15 mouse cellular contexts compared by ENCODE assay signal in genomic region chr5:139190958-139191357, GRCm38 (mm10).
"Had no signal": no experiment of that assay in that cellular context is flagged by ENCODE, and none has a peak within 500 bp of the region (broad histone marks: within the 10 kb centered on the region; RNA-seq: fewer than 3 reads in every experiment).

No protein-coding gene starts in this region.

- H3K4me1 ChIP-seq: kidney, embryonic 15.5 days; limb, embryonic 13.5 days; midbrain, embryonic 12.5 days; neural tube, embryonic 13.5 days had no signal

- DNase-seq: kidney, adult 2 months; kidney, postnatal 14 days; layer of hippocampus, postnatal 36 days; lung, adult 18-20 months; retina, postnatal 1 day; spleen, adult 18-20 months; thymus, adult 2 months; thymus, postnatal 25 days had no signal

- H3K4me3 ChIP-seq: kidney, embryonic 15.5 days; limb, embryonic 13.5 days; midbrain, embryonic 12.5 days; neural tube, embryonic 13.5 days had no signal

- H3K4me2 ChIP-seq: kidney, embryonic 15.5 days; limb, embryonic 13.5 days; midbrain, embryonic 12.5 days; neural tube, embryonic 13.5 days had no signal

- H3K9ac ChIP-seq: kidney, embryonic 15.5 days; limb, embryonic 13.5 days; liver, embryonic 14.5 days; midbrain, embryonic 12.5 days; neural tube, embryonic 13.5 days had no signal

- H3K27me3 ChIP-seq: kidney, embryonic 15.5 days; limb, embryonic 13.5 days; midbrain, embryonic 12.5 days; neural tube, embryonic 13.5 days had no signal

- H3K9me3 ChIP-seq: kidney, embryonic 15.5 days; limb, embryonic 13.5 days; midbrain, embryonic 12.5 days; neural tube, embryonic 13.5 days had no signal

- ATAC-seq: intestine, embryonic 16.5 days; midbrain, embryonic 16.5 days had no signal

- H3K27ac ChIP-seq: kidney, embryonic 15.5 days; limb, embryonic 13.5 days; liver, embryonic 14.5 days; midbrain, embryonic 12.5 days; neural tube, embryonic 13.5 days had no signal
